Mouse (Mus musculus) hindbrain, embryonic 14.5 days (tissue): ENCODE results near the gene Tec. TPM values are rescaled to one million over a fixed set of nuclear protein-coding genes. Genes with fewer than 3 reads are reported as not detected.
A peak's percentile ranks its signal among the peaks of the same experiment; 100 is the strongest.

ENCODE experiments used
- ATAC-seq: fragments of 200-750 bp; cut with Nextera tagmentation; 2 replicates; pipeline ENCODE4 v1.8.0; 2017; ENCODE audit warnings: moderate number of reproducible peaks, mild to moderate bottlenecking, moderate TSS enrichment, moderate library complexity; ENCODE audit not compliant: low FRiP score
- DNase-seq: peaks from one replicate; pipeline ENCODE4 v3.0.0-alpha.2; 2015; ENCODE audit warnings: low spot score
- H3K27ac ChIP-seq: fragments of 300-500 bp; sonication (generic); 2 replicates; pipeline ENCODE4 v1.5.1; 2014; ENCODE audit warnings: mild to moderate bottlenecking, moderate library complexity
- H3K27me3 ChIP-seq: fragments of 300-500 bp; sonication (generic); 2 replicates; pipeline ENCODE4 v1.6.1; 2014; ENCODE audit warnings: mild to moderate bottlenecking, low read length, mixed read lengths; ENCODE audit not compliant: control insufficient read depth, insufficient read depth
- H3K36me3 ChIP-seq: fragments of 300-500 bp; sonication (generic); replicated peaks from 2 replicates; pipeline ENCODE4 v1.6.1; 2014; ENCODE audit not compliant: control insufficient read depth, insufficient read depth
- H3K4me1 ChIP-seq: fragments of 300-500 bp; sonication (generic); replicated peaks from 2 replicates; pipeline ENCODE4 v1.6.1; 2014; ENCODE audit warnings: antibody characterized with exemption, low read length, mixed read lengths; ENCODE audit not compliant: control insufficient read depth, insufficient read depth
- H3K4me2 ChIP-seq: fragments of 300-500 bp; sonication (generic); replicated peaks from 2 replicates; pipeline ENCODE4 v1.6.1; 2014; ENCODE audit warnings: mild to moderate bottlenecking, moderate library complexity
- H3K4me3 ChIP-seq: fragments of 300-500 bp; sonication (generic); replicated peaks from 2 replicates; pipeline ENCODE4 v1.5.1; 2014; ENCODE audit warnings: mild to moderate bottlenecking, low read length
- H3K9ac ChIP-seq: fragments of 300-500 bp; sonication (generic); 2 replicates; pipeline ENCODE4 v1.6.1; 2014
- H3K9me3 ChIP-seq: fragments of 300-500 bp; sonication (generic); 2 replicates; pipeline ENCODE4 v1.6.1; 2016; ENCODE audit warnings: low read length; ENCODE audit not compliant: control insufficient read depth
- WGBS: fragments of 180-500 bp; shearing (Covaris S2); extraction: QIAGEN DNeasy Blood & Tissue Kit; methylation state at CpG from one replicate; pipeline ENCODE4 v1.1.7; 2014; 5-methylcytosine and 5-hydroxymethylcytosine counted together
- polyA plus RNA-seq: library from polyadenylated mRNA; unstranded; fragments of >200 nt; fragmentation: Nextera tagmentation; extraction: Ambion mirVana; gene quantifications from 2 replicates; pipeline ENCODE4 v1.2.1, GENCODE M21; 2014

Tec gene
- polyA plus RNA-seq, 1 experiment from 2014 or later, result 7.6 TPM

DNA sequence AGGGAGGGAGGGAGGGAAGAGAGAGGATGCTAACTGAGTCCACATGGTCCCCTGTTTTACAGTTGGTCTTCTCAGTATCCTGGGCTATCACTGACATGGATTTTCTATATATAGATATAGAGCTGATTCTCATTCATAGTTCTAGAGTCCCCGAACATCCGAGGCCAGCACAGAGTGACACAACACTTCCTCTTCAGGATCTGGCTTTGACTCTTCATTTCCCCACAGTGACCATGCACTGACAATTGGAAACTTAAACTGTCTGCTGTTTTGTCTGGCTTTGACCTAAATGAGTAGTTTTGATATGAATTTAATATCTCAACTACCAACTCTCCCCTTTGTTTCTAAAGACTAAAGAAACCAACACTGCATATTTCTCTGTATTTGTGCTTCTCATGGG, 144.9 kb downstream of the Tec start:
- no peak for ATAC-seq
- H3K36me3 ChIP-seq, result no peaks in the 10 kb centered on the region
- no peak overlapping the region for H3K27ac ChIP-seq
- 87% methylated on average over 2 of the region's 2 CpGs for WGBS
- no peak overlapping the region for H3K4me3 ChIP-seq
- H3K27me3 ChIP-seq, result no peaks in the 10 kb centered on the region
- H3K4me1 ChIP-seq, result no peaks in the 10 kb centered on the region
- H3K9ac ChIP-seq, result no peak overlapping the region
- no peak for DNase-seq
- H3K9me3 ChIP-seq, result no peaks in the 10 kb centered on the region
- H3K4me2 ChIP-seq, result no peak overlapping the region

DNA sequence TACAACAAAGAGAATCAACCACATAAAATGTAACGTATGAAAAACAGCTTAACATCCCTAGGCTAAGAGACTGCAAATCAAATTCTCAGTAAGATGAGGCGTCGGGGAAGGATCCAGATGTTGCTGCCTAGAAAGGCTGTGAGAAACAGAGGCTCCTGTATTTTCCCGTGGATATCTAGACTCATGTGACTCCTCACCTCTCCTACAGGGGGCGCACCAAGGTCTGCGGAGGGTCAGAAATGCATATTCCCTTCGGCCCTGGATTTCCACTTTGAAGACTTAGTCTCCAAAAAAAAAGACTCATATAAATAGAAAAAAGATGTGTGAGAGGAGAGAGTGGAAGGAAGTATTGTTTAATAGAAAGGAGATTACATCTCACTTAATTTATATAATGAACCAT, 147.7 kb downstream of the Tec start:
- Histone ChIP-seq H3K36me3 (no peaks in the 10 kb centered on the region), H3K27me3 (no peaks in the 10 kb centered on the region), H3K9ac (no peak overlapping the region), H3K4me3 (no peak overlapping the region), H3K27ac (no peak overlapping the region), H3K4me2 (no peak overlapping the region), H3K9me3 (no peaks in the 10 kb centered on the region), H3K4me1 (no peaks in the 10 kb centered on the region)
- WGBS, result 67% methylated on average over 7 of the region's 7 CpGs
- DNase-seq (no peak), ATAC-seq (no peak)

DNA sequence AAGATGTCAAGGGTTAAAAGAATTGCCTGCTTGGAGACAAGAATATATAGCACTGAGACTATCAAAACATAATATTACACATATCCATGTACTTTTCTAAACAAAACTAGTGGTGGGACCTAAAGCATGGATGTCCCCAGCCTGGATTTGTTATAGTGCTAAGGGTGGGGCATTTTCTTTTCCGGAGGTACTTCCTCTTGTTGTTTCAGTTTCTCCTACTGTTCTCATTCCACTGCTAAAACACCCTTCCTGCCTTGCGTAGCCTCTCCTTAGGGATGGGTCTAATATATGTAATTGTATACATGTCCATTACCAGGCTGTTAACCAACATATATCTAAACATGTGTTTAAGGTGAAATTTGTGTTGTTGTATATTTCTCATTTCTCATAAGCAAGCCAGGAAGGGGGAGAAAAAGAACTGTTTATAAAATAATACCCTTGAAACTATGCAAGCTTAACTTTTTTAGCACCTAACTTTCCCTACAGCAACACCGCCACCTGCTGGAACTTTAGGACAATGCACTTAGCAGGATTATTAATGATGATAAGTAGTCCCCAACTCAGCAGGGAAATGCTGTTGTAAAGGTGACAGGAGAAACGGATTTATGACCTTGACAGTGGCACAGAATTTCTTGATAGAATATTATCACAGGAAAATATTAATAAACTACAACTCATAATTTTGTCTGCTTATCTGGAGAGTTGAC, 157.6 kb downstream of the Tec start:
- H3K9me3 ChIP-seq, result no peaks in the 10 kb centered on the region
- no peak overlapping the region for H3K27ac ChIP-seq
- DNase-seq (peak; percentile 91), ATAC-seq (no peak)
- no peaks in the 10 kb centered on the region for H3K4me1 ChIP-seq
- H3K4me2 ChIP-seq, result no peak overlapping the region
- no peaks in the 10 kb centered on the region for H3K27me3 ChIP-seq
- no peak overlapping the region for H3K4me3 ChIP-seq
- no peak overlapping the region for H3K9ac ChIP-seq
- no peaks in the 10 kb centered on the region for H3K36me3 ChIP-seq
- 32% methylated on average over 4 of the region's 4 CpGs for WGBS

DNA sequence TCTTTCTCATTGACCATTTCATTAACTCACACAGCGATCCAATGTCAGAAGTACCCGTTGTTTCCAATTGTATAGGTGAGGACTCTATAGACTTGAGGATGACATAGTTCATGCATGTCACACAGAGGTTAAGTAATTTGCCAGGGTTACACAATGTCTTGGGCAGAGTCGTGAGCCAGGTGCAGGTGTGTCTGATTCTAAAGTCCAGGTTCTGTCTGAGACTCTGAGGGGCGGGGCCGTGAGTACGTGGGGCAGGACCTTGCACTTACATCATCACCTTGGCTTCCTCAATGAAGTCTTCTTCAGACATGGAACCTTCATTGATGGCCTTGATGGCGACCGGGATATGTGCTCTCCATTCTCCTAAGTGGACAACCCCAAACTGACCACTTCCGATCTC, 158.3 kb downstream of the Tec start:
- Histone ChIP-seq H3K4me1 (no peaks in the 10 kb centered on the region), H3K9me3 (peaks cover 1% of the 10 kb centered on the region; the same call in 1 of the 2 replicates), H3K36me3 (no peaks in the 10 kb centered on the region), H3K27ac (no peak overlapping the region), H3K4me3 (no peak overlapping the region), H3K4me2 (no peak overlapping the region), H3K9ac (no peak overlapping the region), H3K27me3 (no peaks in the 10 kb centered on the region)
- 95% methylated on average over 9 of the region's 9 CpGs for WGBS
- DNase-seq (no peak), ATAC-seq (no peak)

DNA sequence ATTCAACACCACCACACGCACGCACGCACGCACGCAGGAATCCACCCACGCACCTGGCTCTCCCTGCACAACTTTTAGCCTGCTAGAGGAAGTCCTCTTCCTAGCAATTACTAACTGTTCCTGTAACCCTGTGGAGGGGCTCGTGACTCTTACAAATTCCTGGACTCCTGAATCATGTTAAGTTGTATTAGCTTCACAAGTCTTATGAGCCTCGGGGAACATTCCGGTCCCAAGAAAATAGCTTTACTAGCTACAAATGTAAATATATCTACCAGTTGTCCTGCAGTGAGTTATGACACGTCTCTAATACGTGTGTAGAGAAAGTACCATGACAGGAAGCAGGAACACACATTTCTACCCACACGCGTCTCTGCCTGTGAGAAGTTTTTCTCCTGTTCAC, 158.8 kb downstream of the Tec start:
- no peak for ATAC-seq
- no peak overlapping the region for H3K4me3 ChIP-seq
- WGBS, result 91% methylated on average over 13 of the region's 13 CpGs
- no peak for DNase-seq
- no peaks in the 10 kb centered on the region for H3K27me3 ChIP-seq
- H3K9ac ChIP-seq, result no peak overlapping the region
- no peak overlapping the region for H3K4me2 ChIP-seq
- no peak overlapping the region for H3K27ac ChIP-seq
- H3K4me1 ChIP-seq, result no peaks in the 10 kb centered on the region
- no peaks in the 10 kb centered on the region for H3K36me3 ChIP-seq
- peaks cover 3% of the 10 kb centered on the region; the same call in 1 of the 2 replicates for H3K9me3 ChIP-seq

DNA sequence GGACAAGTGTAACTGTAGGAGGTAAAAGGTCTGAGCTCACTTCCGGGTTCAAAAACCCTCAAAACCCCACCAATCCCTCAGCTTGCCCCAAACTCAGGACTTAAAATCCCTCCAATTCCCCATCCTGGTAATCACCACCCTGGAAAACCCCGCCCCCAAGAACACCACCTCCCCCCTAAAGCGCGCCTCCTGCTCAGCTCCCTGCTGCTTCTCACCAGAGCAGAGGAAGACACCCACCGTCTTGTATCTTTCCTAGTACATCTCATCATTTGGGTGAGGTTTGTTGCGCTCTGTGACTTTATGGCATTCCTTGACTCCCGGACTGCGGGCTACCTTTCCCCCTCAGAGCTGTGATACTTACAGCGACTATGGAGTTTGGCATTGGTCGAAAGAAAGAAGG, 161.6 kb downstream of the Tec start:
- no peak overlapping the region for H3K27ac ChIP-seq
- DNase-seq, result no peak
- H3K27me3 ChIP-seq, result no peaks in the 10 kb centered on the region
- no peak overlapping the region for H3K9ac ChIP-seq
- peaks cover 3% of the 10 kb centered on the region; the same call in 1 of the 2 replicates for H3K9me3 ChIP-seq
- ATAC-seq, result no peak
- no peak overlapping the region for H3K4me2 ChIP-seq
- no peaks in the 10 kb centered on the region for H3K4me1 ChIP-seq
- H3K36me3 ChIP-seq, result no peaks in the 10 kb centered on the region
- no peak overlapping the region for H3K4me3 ChIP-seq
- 69% methylated on average over 10 of the region's 10 CpGs for WGBS

DNA sequence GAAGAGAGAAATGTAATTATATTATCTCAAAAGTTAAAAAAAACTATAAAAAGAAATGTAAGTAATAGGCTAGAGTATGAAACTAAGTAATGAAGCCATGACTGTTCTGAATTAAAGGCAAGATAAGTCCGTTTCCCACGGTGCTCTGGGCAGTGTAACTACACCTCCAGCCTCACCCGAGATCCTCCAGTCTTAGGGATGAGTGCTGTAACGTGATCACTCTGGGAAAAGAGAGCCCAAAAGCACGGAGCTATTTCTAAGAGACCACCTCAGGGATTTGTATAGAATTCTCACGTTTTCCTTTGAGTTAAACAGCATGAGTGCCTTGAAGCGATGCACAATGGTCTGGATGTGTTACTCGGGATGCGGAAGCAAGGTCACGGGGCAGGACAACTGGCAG, 162.2 kb downstream of the Tec start:
- no peak overlapping the region for H3K4me2 ChIP-seq

More for the DNA sequence above, 162.2 kb downstream of the Tec start:
- H3K9ac ChIP-seq, result no peak overlapping the region
- H3K27ac ChIP-seq, result no peak overlapping the region
- no peak for ATAC-seq
- H3K9me3 ChIP-seq, result peaks cover 3% of the 10 kb centered on the region; the same call in 1 of the 2 replicates
- WGBS, result 49% methylated on average over 10 of the region's 10 CpGs
- H3K36me3 ChIP-seq, result no peaks in the 10 kb centered on the region
- DNase-seq, result no peak
- no peak overlapping the region for H3K4me3 ChIP-seq
- H3K27me3 ChIP-seq, result no peaks in the 10 kb centered on the region
- no peaks in the 10 kb centered on the region for H3K4me1 ChIP-seq

Other genes with a start within 250 kb of the Tec start
- not detected in 2 replicates for gene Cnga1, start 224.2 kb downstream of the Tec start, polyA plus RNA-seq
- gene Nipal1, start 220.7 kb downstream of the Tec start, polyA plus RNA-seq, result 0.76 and 0.93 TPM in 2 replicates
- 0.14 and 0.23 TPM in 2 replicates for gene Txk, start 115.7 kb downstream of the Tec start, polyA plus RNA-seq
- gene Slain2, start 45.8 kb upstream of the Tec start, polyA plus RNA-seq, result 24.6 and 29.6 TPM in 2 replicates
- gene Gm10135, start 106.2 kb upstream of the Tec start, polyA plus RNA-seq, result not detected in 2 replicates
- gene Slc10a4, start 138.4 kb upstream of the Tec start, polyA plus RNA-seq, result 37.6 and 38.2 TPM in 2 replicates